Mouse (Mus musculus) liver, adult (tissue): ENCODE data around the gene Ptprcap.
A peak's percentile ranks its signal among the peaks of the same experiment; 100 is the strongest.

Source experiments
- GATA4 ChIP-seq: IDR thresholded peaks from 2 replicates; pipeline ENCODE4 v1.6.1; 2014; ENCODE audit warnings: mild to moderate bottlenecking, low read length; ENCODE audit not compliant: insufficient replicate concordance

Ptprcap gene

DNA sequence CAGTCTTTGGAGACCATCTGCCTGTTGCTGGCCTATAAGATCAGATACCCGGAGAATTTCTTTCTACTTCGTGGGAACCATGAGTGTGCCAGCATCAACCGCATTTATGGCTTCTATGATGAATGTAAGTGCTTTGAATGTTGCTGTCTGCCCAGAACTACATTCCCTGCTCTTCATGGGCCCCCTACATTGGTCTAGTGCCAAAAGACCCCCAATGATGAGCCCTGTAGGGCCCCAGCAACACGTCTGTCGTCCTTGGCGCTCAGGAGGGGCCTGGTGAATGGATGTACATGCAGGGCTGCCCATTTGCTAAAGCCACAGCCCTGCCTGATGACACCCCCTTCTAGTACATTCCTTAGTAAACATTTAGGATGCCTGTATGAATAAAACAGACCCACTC is 39.7 kb downstream of the Ptprcap start:
- TF ChIP-seq GATA4 = no peak

- TF ChIP-seq GATA4 = no peak
Measured at GRCm38 (mm10) chr19:4194021-4194724, 40.8 kb downstream of the Ptprcap start.

- no peak for TF ChIP-seq GATA4
Measured at GRCm38 (mm10) chr19:4194776-4195650, 41.6 kb downstream of the Ptprcap start.

DNA sequence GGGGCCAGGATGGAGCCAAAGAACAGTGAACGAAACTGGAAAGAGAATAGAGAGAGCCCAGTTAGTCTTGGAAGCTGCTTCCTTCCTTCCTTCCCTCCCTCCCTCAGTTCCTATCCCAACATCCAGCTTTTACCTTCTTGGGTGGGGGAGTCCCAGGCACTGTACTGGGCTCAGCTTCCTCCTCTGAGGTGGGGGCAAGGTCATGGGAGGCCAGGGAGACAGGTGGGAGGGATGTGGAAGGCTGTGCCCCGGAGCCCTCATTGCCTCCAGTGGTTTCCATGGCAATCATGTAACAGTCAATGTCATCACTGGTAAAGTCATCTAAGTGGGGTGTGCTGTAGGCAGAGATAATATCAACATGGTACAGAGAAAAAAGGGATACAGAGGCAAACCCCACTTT is 42.6 kb downstream of the Ptprcap start:
- no peak for TF ChIP-seq GATA4

- no peak for TF ChIP-seq GATA4
Measured at GRCm38 (mm10) chr19:4196548-4196947, 43.1 kb downstream of the Ptprcap start.

DNA sequence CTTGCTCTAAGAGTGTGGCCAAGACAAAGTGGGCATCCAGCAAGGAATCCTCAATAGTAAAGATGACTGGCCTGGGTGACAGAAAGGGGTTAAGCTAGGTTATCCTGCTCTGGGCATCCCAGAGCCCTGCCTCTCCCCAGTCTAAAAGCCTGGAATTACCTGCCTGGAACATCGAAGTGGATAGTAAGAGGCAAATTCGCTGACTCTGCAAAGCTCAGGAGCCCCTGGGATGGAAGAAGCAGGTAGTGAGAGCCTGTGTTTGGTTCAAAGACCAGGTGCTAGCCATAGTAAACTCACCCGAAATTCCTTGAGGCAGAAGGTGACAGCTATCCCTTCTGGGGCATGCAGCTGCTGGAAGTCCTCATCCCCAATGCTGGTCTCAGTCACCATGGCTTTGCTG is 43.8 kb downstream of the Ptprcap start:
- TF ChIP-seq GATA4 = no peak

GRCm38 (mm10) chr19:4201291-4201909 is 48.0 kb downstream of the Ptprcap start, which contains the start of gene Rad9a:
TSS of gene Rad9a (minus strand) at chr19:4201662.
- peak; percentile 9; the same call in 1 of the 2 replicates for TF ChIP-seq GATA4

DNA sequence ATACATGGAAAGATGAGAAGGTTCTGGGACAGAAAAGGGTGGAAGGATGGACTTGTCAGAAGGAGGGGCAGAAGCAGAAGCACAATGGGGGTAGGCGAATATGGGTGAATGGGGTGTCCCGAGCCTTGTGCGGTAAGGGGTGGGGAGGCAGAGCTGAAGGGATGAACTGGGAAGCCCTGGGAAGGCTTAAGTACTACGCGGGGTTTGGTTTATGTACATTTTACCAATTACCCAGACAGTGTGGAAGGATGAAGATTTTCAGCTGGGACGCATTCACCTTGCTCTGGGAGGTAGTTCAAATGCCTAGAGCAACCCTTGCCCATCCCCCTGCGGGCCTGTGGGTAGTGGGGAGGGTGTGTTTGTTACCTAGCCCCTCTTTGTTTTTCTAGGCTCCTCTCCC is 48.7 kb downstream of the Ptprcap start:
- no peak for TF ChIP-seq GATA4

DNA sequence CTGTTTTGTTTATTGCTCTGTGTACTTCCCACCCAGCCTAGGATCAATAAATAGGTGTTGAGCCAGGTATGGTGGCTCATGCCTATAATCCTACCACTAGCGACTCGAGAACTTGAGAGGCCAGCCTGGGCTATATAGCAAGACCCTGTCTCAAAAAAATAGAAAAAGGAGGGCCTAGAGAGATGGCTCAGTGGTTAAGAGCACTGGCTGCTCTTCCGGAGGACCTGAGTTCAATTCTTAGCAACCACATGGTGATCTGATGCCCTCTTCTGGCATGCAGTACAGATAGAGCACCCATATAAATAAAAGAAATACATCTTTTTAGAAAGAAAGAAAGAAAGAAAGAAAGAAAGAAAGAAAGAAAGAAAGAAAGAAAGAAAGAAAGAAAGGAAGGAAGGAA is 49.7 kb downstream of the Ptprcap start:
- TF ChIP-seq GATA4 = no peak

DNA sequence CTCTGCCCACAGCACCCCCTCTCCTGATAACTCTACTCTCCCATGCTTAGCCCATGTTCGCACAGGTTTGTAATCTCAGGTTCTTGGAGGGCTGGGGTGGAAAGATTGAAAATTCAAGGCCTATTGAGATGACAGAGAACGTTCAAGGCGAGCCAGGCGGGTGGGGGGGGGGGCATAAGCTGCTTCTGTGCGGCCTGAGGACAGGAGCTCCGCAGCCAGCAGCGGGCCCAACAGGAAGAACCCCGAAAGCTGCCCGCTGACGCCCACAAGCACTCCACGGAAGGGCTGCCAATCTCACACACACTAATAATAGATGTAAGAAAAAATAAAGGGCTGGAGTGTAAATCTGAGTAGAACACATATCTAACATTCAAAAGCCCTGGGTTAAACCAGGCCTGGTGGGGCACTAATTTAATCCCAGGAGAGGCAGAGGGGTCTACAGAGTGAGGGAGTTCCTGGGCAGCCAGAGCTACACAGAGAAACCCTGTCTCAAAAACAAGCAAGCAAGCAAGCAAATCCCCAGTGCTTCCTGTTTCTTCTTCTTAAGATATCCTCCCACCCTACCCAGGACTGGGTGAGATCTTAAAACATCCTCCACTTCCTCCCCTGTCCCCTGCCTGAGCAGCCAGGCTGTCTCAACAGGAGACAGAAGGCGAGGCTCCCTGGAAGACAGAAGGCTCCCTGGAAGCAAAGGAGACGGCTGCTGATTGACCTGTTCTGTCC is 50.4 kb downstream of the Ptprcap start:
- no peak for TF ChIP-seq GATA4

DNA sequence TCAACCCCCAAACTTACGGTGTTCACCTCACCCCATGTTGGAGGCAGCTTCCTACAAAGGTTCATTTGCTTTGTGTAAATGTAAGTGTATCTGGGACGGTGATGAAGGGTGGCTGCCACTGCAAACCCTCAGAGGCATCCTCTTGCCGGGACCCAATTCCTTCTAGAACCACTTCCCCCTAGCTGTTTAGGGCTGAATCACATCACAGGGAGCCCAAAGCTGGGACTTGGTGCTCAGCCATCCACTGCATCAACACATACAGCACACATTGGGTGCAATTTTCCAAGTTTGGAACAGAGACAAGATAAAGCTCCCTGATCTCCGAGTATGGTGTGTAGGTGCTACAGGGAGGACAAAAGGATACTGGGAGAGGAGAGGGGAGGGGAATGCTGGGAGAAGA is 51.5 kb downstream of the Ptprcap start:
- TF ChIP-seq GATA4 = no peak
